Mouse (Mus musculus) cerebellum, postnatal 36 days (tissue): ENCODE data around the gene Tmub1.
A peak's percentile ranks its signal among the peaks of the same experiment; 100 is the strongest.

ENCODE experiments used
- DNase-seq, 2 experiments: peaks; one replicate each; pipeline ENCODE4 v3.0.0; 2021 to 2022; ENCODE audit warnings: mixed read lengths in 2 of 2

The Tmub1 gene

DNA sequence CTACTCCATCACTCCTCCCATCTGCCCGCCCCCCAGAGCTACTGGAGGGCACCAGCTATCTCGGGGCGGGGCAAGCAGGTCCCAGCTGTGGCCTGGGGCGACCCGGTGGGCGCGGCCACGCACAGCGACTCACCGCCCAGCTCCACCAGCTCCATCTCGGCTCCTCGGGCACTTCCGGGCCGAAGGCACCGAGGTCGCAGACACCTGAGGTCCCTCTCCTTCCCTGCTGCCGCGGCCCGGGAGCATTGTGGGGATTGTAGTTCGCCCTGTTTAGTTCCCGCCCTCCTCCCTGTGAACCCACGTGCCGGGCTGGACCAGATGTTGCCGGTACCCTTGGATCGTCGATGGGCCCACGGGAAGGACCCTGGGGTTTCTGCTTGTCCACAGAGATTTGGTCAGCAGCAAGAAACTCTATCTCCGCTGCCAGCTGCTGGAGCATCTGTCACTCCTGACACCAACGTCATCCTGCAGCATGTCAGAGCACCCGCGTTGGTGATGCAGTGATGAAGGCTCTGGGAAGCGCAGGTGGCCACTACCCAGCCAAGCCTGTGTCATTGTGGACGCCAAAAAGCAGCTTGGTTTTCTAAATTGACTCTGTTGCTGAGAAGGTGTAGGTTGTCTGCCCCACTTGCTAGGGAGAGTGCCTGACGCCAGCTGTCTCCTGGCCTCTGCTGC is at the start of gene Tmub1:
TSS of gene Tmub1 (minus strand) at position 231 of the 675 bp plus-strand sequence.
- DNase-seq: peak; percentile 76 to 80

GRCm38 (mm10) chr5:24496756-24497155 is 49.1 kb upstream of the Tmub1 start:
- no peak for DNase-seq

DNA sequence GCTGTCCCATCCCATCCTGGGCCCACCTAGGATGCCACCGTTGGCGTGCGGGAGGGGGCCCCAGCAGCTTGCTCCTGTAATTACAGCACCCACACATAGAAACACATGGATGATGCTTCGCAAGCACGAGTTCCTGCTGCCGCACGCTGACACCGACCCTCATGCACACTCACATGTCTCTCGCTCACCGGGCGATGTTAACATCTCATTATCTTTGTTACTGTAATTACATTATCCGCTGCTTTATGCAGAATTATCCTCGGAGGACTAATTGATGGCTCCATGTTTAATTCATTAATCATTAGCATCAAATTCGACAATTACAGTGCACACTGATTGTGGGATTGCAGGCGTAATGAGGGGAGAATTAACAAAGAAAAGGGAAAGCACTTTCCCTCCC is 47.4 kb upstream of the Tmub1 start:
- DNase-seq: no peak

DNA sequence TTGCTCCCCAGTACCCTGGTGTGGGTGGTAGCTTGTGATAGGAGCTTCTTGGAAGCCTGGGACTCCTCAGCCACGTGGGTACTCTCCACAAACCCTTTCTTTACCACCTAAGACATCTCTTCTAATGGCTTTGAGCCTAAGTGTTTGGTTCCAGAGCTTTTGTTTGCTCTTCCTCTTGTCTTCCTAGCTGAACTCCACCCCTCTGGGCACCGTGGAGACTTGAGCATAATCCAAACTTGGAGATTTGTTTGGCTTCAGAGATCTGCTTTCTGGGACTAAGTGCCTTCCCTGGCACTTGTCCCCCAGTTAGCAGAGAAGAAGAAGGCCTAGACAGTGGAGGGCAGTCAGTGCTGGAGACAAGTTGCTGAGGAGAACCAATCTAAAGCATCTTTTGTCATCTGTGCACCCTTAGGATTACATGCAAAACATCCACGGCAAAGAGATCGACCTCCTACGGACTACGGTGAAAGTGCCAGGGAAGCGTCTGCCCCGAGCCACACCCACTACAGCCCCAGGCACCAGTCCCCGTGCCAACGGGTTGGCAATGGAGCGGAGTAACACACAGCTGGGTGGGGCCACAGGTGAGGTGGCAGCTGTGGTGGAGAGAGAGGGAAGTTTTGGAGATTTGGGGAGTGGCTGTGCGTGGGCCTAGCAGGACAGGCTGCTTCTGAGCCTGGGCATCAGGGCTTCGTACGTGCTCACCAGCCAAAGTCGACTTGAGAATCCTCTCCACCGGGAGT is 45.1 kb upstream of the Tmub1 start:
- DNase-seq: no peak

- no peak for DNase-seq
Observed at GRCm38 (mm10) chr5:24490413-24490920, 42.8 kb upstream of the Tmub1 start.

GRCm38 (mm10) chr5:24486738-24487137 is 39.1 kb upstream of the Tmub1 start:
- no peak for DNase-seq

DNA sequence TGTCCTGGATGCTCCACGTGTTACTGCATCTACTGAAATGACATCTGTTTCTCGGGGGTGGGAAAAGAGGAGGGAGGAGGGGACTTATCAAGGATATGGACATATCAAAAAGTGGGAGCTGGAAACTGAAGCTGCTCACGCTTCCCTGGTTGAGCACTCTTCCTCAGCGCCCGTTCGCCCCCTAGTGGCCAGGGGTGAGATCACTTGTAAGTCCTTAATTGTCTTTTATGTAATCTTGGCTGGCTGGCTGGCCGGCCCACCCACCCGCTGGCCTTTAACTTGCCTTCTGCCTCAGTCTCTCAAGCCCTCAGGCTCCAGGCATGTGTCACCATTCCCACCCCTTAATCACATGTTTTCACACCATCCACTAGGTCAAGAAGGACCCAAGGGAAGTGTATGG is 38.4 kb upstream of the Tmub1 start:
- peak; percentile 94 for DNase-seq

GRCm38 (mm10) chr5:24484963-24485362 is 37.3 kb upstream of the Tmub1 start:
- DNase-seq: no peak

- DNase-seq: peak; percentile 78 to 79
Observed at GRCm38 (mm10) chr5:24483326-24483725, 35.7 kb upstream of the Tmub1 start.

GRCm38 (mm10) chr5:24482247-24483079 is 34.8 kb upstream of the Tmub1 start:
- DNase-seq: no peak

DNA sequence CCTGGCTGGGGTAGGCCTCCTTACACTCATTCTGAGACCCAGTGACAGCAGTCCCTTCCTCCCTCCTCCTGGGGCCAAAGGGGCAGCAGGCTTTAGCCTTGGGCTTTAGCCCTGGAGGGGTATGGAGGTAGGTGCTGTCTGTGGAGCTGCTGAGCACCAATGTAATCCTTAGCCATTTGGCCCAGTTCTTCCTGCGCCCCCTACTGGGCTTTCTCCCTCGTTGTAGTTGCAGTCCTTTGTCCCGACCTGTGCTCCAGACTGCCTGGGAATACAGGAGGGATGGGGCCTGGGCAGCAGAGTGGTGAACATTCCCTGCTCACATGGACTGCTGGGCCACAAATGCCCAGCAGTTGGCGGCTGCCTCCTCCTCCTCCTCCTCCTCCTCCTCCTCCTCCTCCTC is 34.0 kb upstream of the Tmub1 start:
- DNase-seq: peak; percentile 74 to 75

DNA sequence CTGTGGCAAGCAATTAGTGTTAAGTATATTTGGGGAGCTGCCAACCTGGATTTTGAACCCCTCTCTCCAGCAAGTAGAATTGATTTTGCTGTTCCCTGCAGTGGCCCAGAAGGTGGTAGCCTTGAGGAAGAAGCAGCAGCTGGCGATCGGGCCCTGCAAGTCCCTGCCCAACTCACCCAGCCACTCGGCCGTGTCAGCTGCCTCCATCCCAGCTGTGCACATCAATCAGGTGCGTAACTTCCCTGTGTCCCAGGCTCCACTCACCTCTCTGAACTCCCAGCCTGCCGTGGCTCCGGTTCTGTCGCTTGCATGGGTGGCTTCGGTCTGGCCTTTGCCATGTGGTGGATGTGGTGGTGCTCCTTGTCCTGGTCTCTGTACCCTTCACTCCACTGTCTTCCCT is 30.3 kb upstream of the Tmub1 start:
- DNase-seq: no peak

- peak; percentile 51 to 56 for DNase-seq
Observed at GRCm38 (mm10) chr5:24475476-24476241, 28.0 kb upstream of the Tmub1 start.

- DNase-seq: no peak
Observed at GRCm38 (mm10) chr5:24474723-24475261, 27.1 kb upstream of the Tmub1 start.

DNA sequence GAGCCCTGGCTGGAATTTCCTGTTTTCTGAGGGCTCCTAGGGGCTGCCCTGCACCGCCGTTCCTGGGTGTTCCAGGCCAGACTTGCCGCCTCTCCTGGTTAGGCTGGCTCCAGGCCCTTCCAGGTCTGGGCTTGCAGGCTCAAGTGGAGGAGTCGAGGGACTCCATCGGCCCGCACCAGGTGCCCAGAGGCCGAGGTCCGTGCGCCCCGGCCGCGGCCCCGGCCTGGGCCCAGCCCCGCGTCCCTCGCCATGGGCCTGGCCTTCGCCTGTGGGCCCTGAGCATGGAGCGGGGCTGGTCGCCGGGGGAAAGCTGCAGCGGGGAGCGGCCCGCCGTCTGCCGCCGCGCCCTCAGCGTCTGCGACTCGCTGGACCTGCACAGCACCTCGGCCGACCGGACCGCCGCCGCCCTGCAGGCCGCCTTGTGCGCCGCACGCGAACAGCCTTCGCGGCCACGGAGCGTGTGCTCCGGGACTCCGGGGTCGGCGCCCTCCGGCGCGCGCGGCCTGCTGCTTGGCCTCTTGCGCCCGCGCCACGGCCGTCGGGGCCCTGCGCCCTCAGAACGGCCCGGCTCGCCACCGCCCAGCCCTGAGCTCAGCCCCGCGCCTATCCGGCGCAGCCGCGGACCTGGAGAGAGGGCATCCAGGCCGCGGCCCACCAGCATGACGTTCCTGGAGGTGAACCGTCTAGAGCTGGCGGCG is 26.5 kb upstream of the Tmub1 start:
- no peak for DNase-seq

DNA sequence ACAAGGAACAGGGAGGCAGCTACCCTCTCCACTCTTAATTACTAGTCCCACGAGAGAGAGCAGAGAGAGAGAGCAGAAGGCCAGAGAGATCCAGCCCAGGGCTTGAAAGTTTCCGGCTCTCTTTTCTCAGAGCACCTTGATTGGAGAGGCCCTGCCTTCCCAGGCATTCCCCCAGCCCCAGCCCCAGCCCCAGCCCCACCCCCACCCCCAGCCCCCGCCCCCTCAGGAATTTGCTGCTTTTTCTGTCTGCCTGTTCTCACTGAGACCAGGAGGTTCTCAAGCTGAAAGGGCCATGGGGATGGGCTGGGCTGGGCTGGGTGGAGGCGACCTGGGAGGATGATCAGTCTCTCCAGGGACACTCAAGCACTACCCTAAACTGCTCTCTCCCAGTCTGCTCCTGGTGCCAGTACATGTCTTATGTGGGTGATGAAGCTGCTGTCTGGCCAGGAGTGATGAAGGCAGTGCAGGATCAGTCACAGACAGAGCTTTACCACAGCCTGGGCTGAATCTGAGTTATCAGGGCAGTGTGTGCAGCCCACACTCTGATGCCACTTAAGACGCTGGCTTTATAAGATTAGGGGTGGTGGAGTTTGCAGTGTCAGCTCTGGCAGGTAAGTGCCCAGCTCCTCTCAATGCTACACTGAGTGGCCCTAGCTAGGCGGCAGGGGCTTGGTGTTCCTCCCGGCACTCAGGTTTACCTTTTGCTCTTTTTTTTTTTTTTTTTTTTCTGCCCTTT is 25.4 kb upstream of the Tmub1 start:
- no peak for DNase-seq

DNA sequence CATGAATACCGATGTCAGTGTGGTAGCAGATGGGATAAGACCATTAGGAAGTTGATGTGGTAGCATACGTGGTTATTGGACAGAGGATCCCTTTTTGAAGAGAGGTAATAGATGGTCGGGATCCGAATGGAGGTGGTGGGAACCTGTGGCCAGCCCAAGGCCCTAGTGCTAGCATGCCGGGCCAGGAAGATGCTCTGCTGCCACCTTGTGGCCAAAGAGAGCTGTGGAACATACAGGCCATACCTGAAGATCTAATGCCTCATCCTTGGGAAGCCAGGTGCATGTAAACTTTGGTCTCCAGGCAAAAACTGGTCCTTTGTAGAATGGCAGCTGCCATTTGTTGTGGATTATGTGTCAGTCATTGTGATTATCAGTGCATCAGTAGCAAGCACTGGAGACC is 22.9 kb upstream of the Tmub1 start:
- peak; percentile 86 to 90 for DNase-seq

- no peak for DNase-seq
Observed at GRCm38 (mm10) chr5:24466762-24467161, 19.1 kb upstream of the Tmub1 start.

- no peak for DNase-seq
Observed at GRCm38 (mm10) chr5:24455613-24456012, 8.0 kb upstream of the Tmub1 start.

- DNase-seq: no peak
Observed at GRCm38 (mm10) chr5:24455076-24455475, 7.4 kb upstream of the Tmub1 start.

DNA sequence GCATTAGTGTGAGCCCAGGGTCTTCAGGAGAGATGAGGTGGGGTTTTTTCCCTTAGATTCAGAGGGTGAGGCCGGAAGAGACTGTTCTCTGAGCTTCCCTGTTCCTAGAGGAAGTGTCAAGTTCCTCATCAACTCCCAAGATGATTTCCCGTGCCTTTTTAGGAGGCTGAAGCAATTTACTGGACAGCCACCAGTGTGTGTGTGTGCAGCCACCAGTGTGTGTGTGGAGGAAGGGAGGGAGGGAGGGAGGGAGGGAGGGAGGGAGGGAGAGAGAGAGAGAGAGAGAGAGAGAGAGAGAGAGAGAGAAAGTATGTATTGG is 6.3 kb upstream of the Tmub1 start:
- no peak for DNase-seq
